In genomic region chr19:40488853-40489454, GRCm38 (mm10) we compare ENCODE assay signal across 10 mouse cellular contexts. TPM values are rescaled to one million over a fixed set of nuclear protein-coding genes. Genes with fewer than 3 reads are reported as not detected.
A peak's percentile ranks its signal among the peaks of the same experiment; 100 is the strongest.
DNase-seq lines count a peak whose midpoint lies in the region; ATAC-seq and TF ChIP-seq lines count a peak whose summit lies in the region.
"Had no signal": no experiment of that assay in that cellular context is flagged by ENCODE, and none has a peak within 500 bp of the region (broad histone marks: within the 10 kb centered on the region; RNA-seq: fewer than 3 reads in every experiment).

No protein-coding gene starts in this region.

- peak; percentile 49; the same call in 1 of the 2 replicates for TF ChIP-seq EP300 in liver, postnatal 0 days (IDR thresholded peaks at IDR 0.05; ENCODE audit: low read depth)

- no peak for ATAC-seq in limb, embryonic 12.5 days (ENCODE audit: insufficient number of reproducible peaks, insufficient read depth, low FRiP score, low TSS enrichment, low read depth)
- ATAC-seq in liver, postnatal 0 days: peak; percentile 63
- no peak for ATAC-seq in stomach, embryonic 15.5 days (ENCODE audit: insufficient read depth, low FRiP score, low read depth)

- intact Hi-C loops in heart, postnatal 36 days (cut with DNase I): no loop called here

- peaks cover 34% of the 10 kb centered on the region for H3K4me1 ChIP-seq in limb, embryonic 12.5 days (replicated peaks)
- H3K4me1 ChIP-seq in limb, embryonic 10.5 days: peaks cover 26% of the 10 kb centered on the region; the same call in 1 of the 2 replicates
- H3K4me1 ChIP-seq in liver, postnatal 0 days (ENCODE audit: insufficient read depth): peaks cover 38% of the 10 kb centered on the region
- peaks cover 38% of the 10 kb centered on the region for H3K4me1 ChIP-seq in stomach, embryonic 15.5 days

- H3K9me3 ChIP-seq in limb, embryonic 12.5 days: 0 out of 2 replicates have a peak, but pooled peaks cover 3% of the 10 kb centered on the region
- no peaks in the 10 kb centered on the region for H3K9me3 ChIP-seq in limb, embryonic 10.5 days (replicated peaks)
- H3K9me3 ChIP-seq in liver, postnatal 0 days (ENCODE audit: low read length): no peaks in the 10 kb centered on the region
- no peaks in the 10 kb centered on the region for H3K9me3 ChIP-seq in stomach, embryonic 15.5 days

- no peak overlapping the region for H3K4me2 ChIP-seq in limb, embryonic 12.5 days
- H3K4me2 ChIP-seq in liver, postnatal 0 days (ENCODE audit: low read depth, low read length): peak overlapping the region; percentile 16; the same call in 1 of the 2 replicates
- H3K4me2 ChIP-seq in stomach, embryonic 15.5 days: no peak overlapping the region

- H3K27me3 ChIP-seq in limb, embryonic 12.5 days: no peaks in the 10 kb centered on the region
- no peaks in the 10 kb centered on the region for H3K27me3 ChIP-seq in limb, embryonic 10.5 days (ENCODE audit: low read depth, poor library complexity, severe bottlenecking)
- H3K27me3 ChIP-seq in liver, postnatal 0 days (ENCODE audit: insufficient read depth, low read length): no peaks in the 10 kb centered on the region
- no peaks in the 10 kb centered on the region for H3K27me3 ChIP-seq in stomach, embryonic 15.5 days (replicated peaks)

- no peak overlapping the region for H3K4me3 ChIP-seq in limb, embryonic 12.5 days (replicated peaks)
- H3K4me3 ChIP-seq in limb, embryonic 10.5 days: no peak overlapping the region
- H3K4me3 ChIP-seq in liver, postnatal 0 days (ENCODE audit: low read depth, low read length): no peak overlapping the region
- no peak overlapping the region for H3K4me3 ChIP-seq in stomach, embryonic 15.5 days (replicated peaks)

- TF ChIP-seq CTCF in liver, postnatal 0 days (IDR thresholded peaks at IDR 0.05; ENCODE audit: low read depth): no peak

- no peaks in the 10 kb centered on the region for H3K36me3 ChIP-seq in limb, embryonic 12.5 days
- H3K36me3 ChIP-seq in limb, embryonic 10.5 days: no peaks in the 10 kb centered on the region
- H3K36me3 ChIP-seq in liver, postnatal 0 days (replicated peaks; ENCODE audit: insufficient read depth, low read length): no peaks in the 10 kb centered on the region
- H3K36me3 ChIP-seq in stomach, embryonic 15.5 days: no peaks in the 10 kb centered on the region

- 0 out of 2 replicates have a peak overlapping the region, but pooled peaks have one; percentile 12 for H3K9ac ChIP-seq in limb, embryonic 12.5 days (replicated peaks)
- H3K9ac ChIP-seq in liver, postnatal 0 days (replicated peaks): no peak overlapping the region
- no peak overlapping the region for H3K9ac ChIP-seq in stomach, embryonic 15.5 days

- peak; percentile 97 for DNase-seq in heart, adult 11 months
- no peak for DNase-seq in heart, postnatal 36 days
- DNase-seq in limb, embryonic 10.5 days (ENCODE audit: low spot score): no peak
- DNase-seq in liver, postnatal 0 days: no peak
- DNase-seq in gastrocnemius, adult 8-10 months (ENCODE audit: low spot score in 2 of 2): no peak
- no peak for DNase-seq in spleen, postnatal 4 days (ENCODE audit: low spot score in 2 of 2)
- DNase-seq: gastrocnemius, postnatal 14 days; layer of hippocampus, postnatal 36 days had no signal

- H3K27ac ChIP-seq in limb, embryonic 12.5 days: no peak overlapping the region
- no peak overlapping the region for H3K27ac ChIP-seq in limb, embryonic 10.5 days
- no peak overlapping the region for H3K27ac ChIP-seq in liver, postnatal 0 days (ENCODE audit: low read depth)
- H3K27ac ChIP-seq in stomach, embryonic 15.5 days: peak overlapping the region; percentile 50

- WGBS in limb, embryonic 12.5 days: 74% methylated on average over 8 of the region's 8 CpGs
- 76% methylated on average over 8 of the region's 8 CpGs for whole genome bisulfite sequencing in limb, embryonic 10.5 days
- WGBS in liver, postnatal 0 days (ENCODE audit: insufficient replicate concordance): 37% methylated on average over 8 of the region's 8 CpGs
- WGBS in stomach, embryonic 15.5 days: 73% methylated on average over 8 of the region's 8 CpGs

RNA-seq across cellular contexts. Expression of gene Sorbs1, which starts 24.6 kb away (rescaled TPM):
- 100 to 1,000 TPM; 766 to 844 TPM for total RNA-seq in heart, postnatal 36 days (2021)
- polyA plus RNA-seq in limb, embryonic 12.5 days (2016; fragmentation: Nextera tagmentation; extraction: Ambion mirVana): 37.3 and 39.0 TPM in 2 replicates
- polyA plus RNA-seq in limb, embryonic 10.5 days (2016; fragmentation: Nextera tagmentation; extraction: Ambion mirVana): 21.1 and 24.5 TPM in 2 replicates
- polyA plus RNA-seq in liver, postnatal 0 days (2015; fragmentation: Nextera tagmentation; extraction: Ambion mirVana): 28.2 and 30.4 TPM in 2 replicates
- 78.2 and 81.0 TPM in 2 replicates for polyA plus RNA-seq in stomach, embryonic 15.5 days (2015; fragmentation: Nextera tagmentation; extraction: Ambion mirVana)
- 100 to 1,000 TPM; 169 to 173 (median 171) TPM for total RNA-seq in gastrocnemius, adult 8-10 months (2022)
